Mouse (Mus musculus): ENCODE results near the gene B4galt7. TPM values are rescaled to one million over a fixed set of nuclear protein-coding genes. Genes with fewer than 3 reads are reported as not detected.

The B4galt7 gene
- total RNA-seq, 2 experiments from 2014 or later = 11.2 to 12.2 TPM

Other genes with a start within 250 kb of the B4galt7 start
- 10 to 100 TPM; 56.7 to 58.2 TPM for gene Lman2, start 237.1 kb upstream of the B4galt7 start, total RNA-seq (2021)
- gene Rgs14, start 230.2 kb upstream of the B4galt7 start, total RNA-seq (2021) = under 1 TPM; 0.60 to 0.74 TPM
- gene Slc34a1, start 201.7 kb upstream of the B4galt7 start, total RNA-seq (2021) = not detected
- not detected for gene Pfn3, start 184.7 kb upstream of the B4galt7 start, total RNA-seq (2021)
- not detected for gene F12, start 173.1 kb upstream of the B4galt7 start, total RNA-seq (2021)
- 10 to 100 TPM; 26.3 to 28.5 TPM for gene Grk6, start 154.8 kb upstream of the B4galt7 start, total RNA-seq (2021)
- 1 to 10 TPM; 1.7 to 1.8 TPM for gene Prr7, start 135.6 kb upstream of the B4galt7 start, total RNA-seq (2021)
- gene Dbn1, start 111.8 kb upstream of the B4galt7 start, total RNA-seq (2021) = 10 to 100 TPM; 53.7 to 58.2 TPM
- 10 to 100 TPM; 63.6 to 74.2 TPM for gene Pdlim7, start 86.2 kb upstream of the B4galt7 start, total RNA-seq (2021)
- 1 to 10 TPM; 1.7 to 1.8 TPM for gene Dok3, start 70.6 kb upstream of the B4galt7 start, total RNA-seq (2021)
- 10 to 100 TPM; 17.5 to 18.2 TPM for gene Ddx41, start 63.2 kb upstream of the B4galt7 start, total RNA-seq (2021)
- 10 to 100 TPM; 22.8 to 24.2 TPM for gene Fam193b, start 28.8 kb upstream of the B4galt7 start, total RNA-seq (2021)
- gene Tmed9, start 26.2 kb upstream of the B4galt7 start, total RNA-seq (2021) = 100 to 1,000 TPM; 104 to 106 TPM
- gene Caml, start 23.1 kb downstream of the B4galt7 start, total RNA-seq (2021) = 10 to 100 TPM; 14.5 to 18.0 TPM
- 10 to 100 TPM; 29.8 to 33.5 TPM for gene Ddx46, start 35.1 kb downstream of the B4galt7 start, total RNA-seq (2021)
- gene B230219D22Rik, start 93.2 kb downstream of the B4galt7 start, total RNA-seq (2021) = 10 to 100 TPM; 61.0 to 66.0 TPM
- gene Txndc15, start 114.8 kb downstream of the B4galt7 start, total RNA-seq (2021) = 10 to 100 TPM; 39.4 to 39.9 TPM
- gene Pcbd2, start 127.5 kb downstream of the B4galt7 start, total RNA-seq (2021) = 10 to 100 TPM; 40.4 to 43.0 TPM
- under 1 TPM in 1 of 2 experiments, not detected in 1; 0.26 TPM for gene Catsper3, start 184.7 kb downstream of the B4galt7 start, total RNA-seq (2021)
- gene Pitx1, start 236.3 kb downstream of the B4galt7 start, total RNA-seq (2021) = not detected